Mouse (Mus musculus) testis, adult 2 months (tissue): Measurements from ENCODE around the gene Fn1. TPM values are rescaled to one million over a fixed set of nuclear protein-coding genes. Genes with fewer than 3 reads are reported as not detected.

Source experiments
- H3K27ac ChIP-seq: fragments of 200-500 bp; 2 replicates; pipeline ENCODE4 v1.5.1; 2012; ENCODE audit warnings: low read depth, low read length; ENCODE audit not compliant: control insufficient read depth, insufficient read depth
- H3K27me3 ChIP-seq: fragments of 200-500 bp; 2 replicates; pipeline ENCODE4 v1.6.1; 2012; ENCODE audit warnings: mild to moderate bottlenecking, low read length, moderate library complexity; ENCODE audit not compliant: control insufficient read depth, insufficient read depth
- H3K36me3 ChIP-seq: fragments of 200-500 bp; 2 replicates; pipeline ENCODE4 v1.6.1; 2012; ENCODE audit warnings: mild to moderate bottlenecking, low read length; ENCODE audit not compliant: control insufficient read depth, insufficient read depth
- H3K4me1 ChIP-seq: fragments of 200-500 bp; 2 replicates; pipeline ENCODE4 v1.6.1; 2012; ENCODE audit warnings: low read length; ENCODE audit not compliant: control insufficient read depth, insufficient read depth
- H3K4me3 ChIP-seq: fragments of 200-500 bp; 2 replicates; pipeline ENCODE4 v1.5.1; 2012; ENCODE audit warnings: low read depth, mild to moderate bottlenecking, low read length, moderate library complexity, mixed read lengths; ENCODE audit not compliant: control insufficient read depth
- CTCF ChIP-seq: fragments of 200-500 bp; IDR thresholded peaks from 2 replicates; pipeline ENCODE4 v1.5.1; 2012; ENCODE audit warnings: low read depth, mild to moderate bottlenecking, inconsistent platforms, low read length, moderate library complexity; ENCODE audit not compliant: control insufficient read depth, insufficient read depth, insufficient replicate concordance
- POLR2A ChIP-seq: fragments of 200-500 bp; IDR thresholded peaks from 2 replicates; pipeline ENCODE4 v1.6.1; 2012; ENCODE audit warnings: low read depth, mild to moderate bottlenecking, inconsistent platforms, low read length, moderate library complexity; ENCODE audit not compliant: control insufficient read depth
- polyA plus RNA-seq: library from polyadenylated mRNA; depleted of rRNA; stranded (reverse); fragments of >200 nt; gene quantifications from 2 replicates; pipeline ENCODE4 v1.2.3, GENCODE M21; 2012

The Fn1 gene
- polyA plus RNA-seq, 1 experiment = 15.8 TPM

DNA sequence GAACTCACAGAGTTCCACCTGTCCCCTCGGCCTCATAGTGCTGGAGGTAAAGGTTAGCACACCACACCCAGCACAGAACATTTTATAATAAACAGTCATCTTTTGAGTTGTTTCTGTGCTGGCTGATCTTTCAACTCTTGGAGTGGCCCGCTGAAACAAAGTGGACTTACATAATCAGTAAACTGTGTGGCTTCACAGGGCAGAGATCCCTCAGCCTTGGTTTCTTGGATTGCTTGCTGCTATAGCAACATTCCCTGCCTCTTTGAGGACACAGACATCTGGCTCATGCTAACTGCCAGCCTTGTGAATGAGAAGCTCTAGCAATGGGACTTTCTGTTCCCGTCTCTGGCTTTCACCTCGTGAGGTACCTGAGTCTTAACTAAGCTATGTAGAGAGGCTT is 73.5 kb downstream of the Fn1 start:
- no peak for TF ChIP-seq POLR2A
- TF ChIP-seq CTCF = no peak
- Histone ChIP-seq H3K27ac (no peak overlapping the region), H3K4me1 (no peaks in the 10 kb centered on the region), H3K27me3 (no peaks in the 10 kb centered on the region), H3K36me3 (no peaks in the 10 kb centered on the region), H3K4me3 (no peak overlapping the region)

DNA sequence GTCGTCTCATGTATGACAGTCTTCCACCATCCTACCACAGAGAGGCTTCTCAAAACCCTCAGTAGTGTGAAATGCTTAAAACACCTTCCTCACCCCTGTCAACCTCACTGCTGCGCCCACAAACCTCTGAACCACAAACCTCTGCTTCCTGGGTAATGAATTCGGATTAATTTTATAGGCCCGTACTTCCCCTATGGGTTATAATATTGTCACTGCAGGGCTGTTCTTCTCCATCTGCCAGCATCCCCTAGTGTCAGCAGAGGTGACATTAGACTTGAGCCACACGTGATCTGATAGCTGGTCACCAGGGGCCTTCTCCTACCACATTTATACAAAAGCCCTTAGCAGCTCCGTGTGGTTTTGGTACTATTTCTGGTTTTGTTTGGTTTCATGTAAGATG is 76.2 kb downstream of the Fn1 start:
- H3K4me3 ChIP-seq = no peak overlapping the region
- H3K4me1 ChIP-seq = no peaks in the 10 kb centered on the region
- TF ChIP-seq POLR2A (no peak), CTCF (no peak)
- H3K27ac ChIP-seq = no peak overlapping the region
- no peaks in the 10 kb centered on the region for H3K27me3 ChIP-seq
- H3K36me3 ChIP-seq = no peaks in the 10 kb centered on the region

DNA sequence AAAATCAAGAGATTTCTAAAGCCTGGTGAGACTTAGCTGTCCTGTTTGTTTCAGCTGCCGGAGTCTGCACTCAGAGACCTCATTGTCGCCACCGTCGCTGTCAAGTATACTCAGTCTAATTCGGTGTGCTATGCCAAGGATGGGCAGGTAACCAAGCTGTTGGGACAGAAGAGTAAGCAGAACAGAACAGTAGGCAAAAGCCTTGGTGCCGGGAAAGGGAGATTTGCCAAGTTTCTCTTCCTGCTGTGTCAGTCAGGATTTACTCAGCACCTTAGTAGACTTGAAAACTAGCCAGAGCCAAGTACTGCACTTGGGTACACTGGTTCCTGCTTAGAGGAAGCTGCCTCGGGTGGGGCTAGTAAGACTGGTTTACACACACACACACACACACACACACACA is 77.0 kb downstream of the Fn1 start:
- Histone ChIP-seq H3K27me3 (no peaks in the 10 kb centered on the region), H3K36me3 (no peaks in the 10 kb centered on the region), H3K4me1 (no peaks in the 10 kb centered on the region), H3K27ac (no peak overlapping the region), H3K4me3 (no peak overlapping the region)
- TF ChIP-seq CTCF (no peak), POLR2A (no peak)

DNA sequence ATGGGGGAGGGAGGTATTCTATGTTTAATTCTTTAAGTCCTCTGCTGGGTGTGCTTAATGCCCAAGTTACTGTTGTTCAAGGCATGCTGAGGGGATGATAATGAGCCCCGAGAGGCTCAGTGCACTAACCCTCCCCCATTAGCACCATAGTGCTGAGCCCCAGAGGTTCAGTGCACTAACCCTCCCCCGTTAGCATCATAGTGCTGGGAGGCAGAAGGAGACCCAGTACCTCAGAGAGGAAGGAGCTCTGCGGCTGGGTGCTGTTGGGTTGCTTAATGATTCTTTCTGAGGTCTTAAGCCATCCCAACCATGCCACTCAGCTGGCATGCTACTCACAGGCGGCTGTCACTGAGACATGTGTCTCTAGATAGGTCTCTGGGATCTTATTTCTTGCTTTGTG is 82.9 kb downstream of the Fn1 start:
- no peak overlapping the region for H3K27ac ChIP-seq
- H3K27me3 ChIP-seq = no peaks in the 10 kb centered on the region
- no peaks in the 10 kb centered on the region for H3K36me3 ChIP-seq

DNA sequence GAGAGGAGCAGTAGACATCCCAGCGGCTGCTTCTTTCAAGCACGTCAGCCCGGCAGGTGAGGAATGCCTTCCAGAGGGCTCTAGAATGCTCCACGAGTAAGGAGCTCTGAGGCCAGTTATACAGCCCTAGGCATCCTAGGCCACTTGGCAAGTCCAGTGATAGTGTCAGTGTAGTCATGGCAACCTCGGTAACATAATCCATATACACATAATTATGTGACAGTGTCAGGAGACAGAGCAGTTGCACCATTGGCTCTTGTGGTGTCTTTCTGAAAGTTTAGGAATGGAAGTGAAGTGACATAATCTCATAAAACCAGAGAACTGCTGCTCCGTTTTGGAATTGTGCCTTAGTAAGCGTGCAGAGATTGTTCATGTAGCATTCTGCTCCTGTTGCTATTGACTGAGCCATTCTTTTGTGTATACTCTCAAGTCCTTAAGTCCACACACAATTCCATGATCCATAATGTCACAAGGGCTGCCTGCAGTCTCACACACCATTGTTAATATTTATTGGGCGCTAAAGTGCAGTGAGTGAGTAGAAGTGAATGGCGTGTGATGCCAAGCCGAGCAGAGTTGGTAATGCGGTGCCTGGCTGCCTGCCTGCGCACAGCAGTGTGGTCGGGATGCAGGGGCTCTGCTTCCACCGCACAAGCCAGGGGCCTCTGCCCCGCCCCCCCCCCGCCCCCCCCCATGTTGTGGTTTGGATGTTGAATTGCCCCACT is 85.0 kb downstream of the Fn1 start:
- TF ChIP-seq CTCF (no peak), POLR2A (no peak)
- Histone ChIP-seq H3K27ac (no peak overlapping the region), H3K4me1 (no peaks in the 10 kb centered on the region), H3K4me3 (no peak overlapping the region), H3K36me3 (no peaks in the 10 kb centered on the region), H3K27me3 (no peaks in the 10 kb centered on the region)

More for the DNA sequence above, 82.9 kb downstream of the Fn1 start:
- TF ChIP-seq CTCF = no peak
- no peak for TF ChIP-seq POLR2A
- Histone ChIP-seq H3K4me3 (no peak overlapping the region), H3K4me1 (no peaks in the 10 kb centered on the region)

DNA sequence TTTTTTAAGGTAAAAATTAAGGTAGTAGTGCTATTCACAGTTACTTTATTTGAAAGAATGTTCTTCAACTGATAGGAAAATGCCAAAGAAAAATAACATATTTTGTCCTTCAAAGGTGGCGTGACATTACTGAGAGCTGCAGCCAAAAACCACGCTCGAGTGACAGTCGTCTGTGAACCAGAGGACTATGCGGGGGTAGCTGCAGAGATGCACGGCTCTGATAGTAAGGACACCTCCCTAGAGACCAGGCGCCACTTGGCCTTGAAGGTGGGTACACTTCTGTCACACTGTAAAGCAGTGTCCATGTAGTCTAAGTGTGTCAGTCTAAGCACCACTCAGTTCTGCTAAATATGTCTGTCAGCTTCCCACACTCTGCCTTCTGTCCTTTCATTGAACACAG is 88.7 kb downstream of the Fn1 start:
- Histone ChIP-seq H3K27ac (no peak overlapping the region), H3K36me3 (no peaks in the 10 kb centered on the region)
- no peak for TF ChIP-seq CTCF

DNA sequence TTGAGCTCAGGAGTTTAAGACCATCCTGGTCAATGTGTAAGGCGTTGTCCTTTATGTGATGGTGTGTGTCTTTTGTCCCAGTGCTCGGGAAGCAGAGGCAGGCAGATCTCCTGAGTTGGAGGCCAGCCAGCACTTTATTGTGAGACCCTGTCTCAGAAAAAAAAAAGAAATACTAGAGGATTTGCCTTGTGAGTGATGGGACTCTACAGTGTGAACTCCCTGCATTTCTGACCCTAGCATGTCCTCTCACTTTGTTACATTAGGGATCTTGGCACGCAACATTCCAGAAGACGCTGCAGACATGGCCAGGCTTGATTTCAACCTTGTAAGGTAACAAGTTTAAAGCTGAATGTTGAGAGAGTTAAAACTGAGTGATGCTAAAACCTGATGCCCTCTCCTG is 92.4 kb downstream of the Fn1 start:
- H3K4me1 ChIP-seq = peaks cover 7% of the 10 kb centered on the region
- no peaks in the 10 kb centered on the region for H3K36me3 ChIP-seq
- H3K4me3 ChIP-seq = no peak overlapping the region
- no peaks in the 10 kb centered on the region for H3K27me3 ChIP-seq
- H3K27ac ChIP-seq = no peak overlapping the region
- TF ChIP-seq CTCF = no peak
- TF ChIP-seq POLR2A = no peak

More for the DNA sequence above, 88.7 kb downstream of the Fn1 start:
- H3K4me1 ChIP-seq = no peaks in the 10 kb centered on the region
- no peaks in the 10 kb centered on the region for H3K27me3 ChIP-seq
- no peak overlapping the region for H3K4me3 ChIP-seq
